Mouse (Mus musculus) urinary bladder, postnatal 25 days (tissue): Measurements from ENCODE around the gene Rnpep.
"Not testable (repeated sequence)": the region's sequence is repeated elsewhere in the genome, so short reads cannot be mapped to it uniquely, and the experiment has no call there.

Experiments
- DNase-seq: peaks from one replicate; pipeline ENCODE4 v3.0.0; 2022; ENCODE audit warnings: low spot score

Gene Rnpep

GRCm38 (mm10) chr1:135258380-135259127 is 25.3 kb downstream of the Rnpep start, which contains the start of gene Elf3:
Elf3 (minus strand) TSS chr1:135258568.
- DNase-seq: peak; percentile 70

- peak; percentile 72 for DNase-seq
Observed at GRCm38 (mm10) chr1:135256299-135256698, 27.6 kb downstream of the Rnpep start.

- DNase-seq: no peak
Observed at GRCm38 (mm10) chr1:135252854-135253253, 31.0 kb downstream of the Rnpep start.

- DNase-seq: no peak
Observed at GRCm38 (mm10) chr1:135251405-135251804, 32.5 kb downstream of the Rnpep start.

- DNase-seq: no peak
Observed at GRCm38 (mm10) chr1:135250706-135251105, 33.2 kb downstream of the Rnpep start.

DNA sequence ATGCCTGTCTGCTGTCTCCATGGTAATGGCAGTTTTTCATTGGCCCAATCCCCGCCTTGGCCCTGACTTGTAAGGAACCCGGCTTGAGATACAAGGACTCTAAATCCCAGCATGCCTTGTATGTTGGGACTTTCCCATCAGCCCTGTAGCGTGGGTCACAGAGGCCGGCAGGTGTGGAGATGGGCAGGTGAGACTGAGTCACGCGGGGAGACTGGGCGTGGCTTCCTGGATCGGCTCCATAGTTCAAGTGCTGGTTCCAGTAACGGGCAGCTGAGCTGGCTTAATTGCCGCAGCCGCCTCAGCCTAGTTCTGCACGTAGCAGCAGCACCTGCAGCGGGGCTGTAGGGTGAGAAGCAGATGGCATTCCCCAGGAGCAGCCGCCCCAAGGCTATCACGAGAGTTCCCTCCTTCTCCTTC is 35.4 kb downstream of the Rnpep start:
- DNase-seq: peak; percentile 57

DNA sequence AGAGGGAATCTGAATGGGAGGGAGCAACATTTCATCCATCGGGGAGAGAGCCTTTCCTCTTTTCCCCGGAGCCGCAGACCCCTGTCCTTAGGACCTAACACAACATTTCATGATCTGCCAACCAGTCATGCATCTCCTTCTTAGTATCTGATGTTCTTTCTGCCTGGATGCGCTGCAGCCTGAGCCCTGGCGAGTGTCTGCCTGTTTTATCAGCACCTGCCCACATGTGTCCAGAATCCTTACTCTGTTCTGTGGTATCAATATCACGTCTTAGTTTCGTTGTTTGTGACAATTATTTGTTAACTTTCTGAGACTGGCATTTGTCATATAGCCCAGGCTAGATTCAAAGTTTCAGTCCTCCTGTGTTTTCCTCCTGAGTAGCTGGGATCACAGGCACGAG is 39.9 kb downstream of the Rnpep start:
- DNase-seq: no peak

- DNase-seq: not testable (repeated sequence)
Observed at GRCm38 (mm10) chr1:135240206-135240605, 43.7 kb downstream of the Rnpep start.

- DNase-seq: no peak
Observed at GRCm38 (mm10) chr1:135237131-135237851, 46.6 kb downstream of the Rnpep start.

DNA sequence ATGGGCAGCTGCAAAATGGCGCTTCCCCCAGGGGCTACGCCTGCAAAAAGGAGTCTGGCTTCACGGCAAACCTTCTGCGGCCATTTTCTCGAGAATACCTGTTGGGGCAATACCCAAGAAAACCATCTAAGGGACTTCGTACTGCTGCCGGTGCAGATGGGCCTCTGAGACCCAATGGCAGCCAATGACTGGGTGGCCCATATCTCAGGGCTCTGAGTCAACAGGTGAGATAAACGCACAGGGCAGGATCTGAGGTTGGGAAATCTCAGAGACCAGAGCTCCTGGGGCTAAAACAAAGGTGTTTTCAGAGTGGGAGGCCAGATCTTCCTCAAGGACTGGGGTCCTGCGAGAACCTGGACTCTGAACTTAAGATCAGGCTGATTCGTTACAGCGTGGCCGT is 49.1 kb downstream of the Rnpep start:
- DNase-seq: no peak

DNA sequence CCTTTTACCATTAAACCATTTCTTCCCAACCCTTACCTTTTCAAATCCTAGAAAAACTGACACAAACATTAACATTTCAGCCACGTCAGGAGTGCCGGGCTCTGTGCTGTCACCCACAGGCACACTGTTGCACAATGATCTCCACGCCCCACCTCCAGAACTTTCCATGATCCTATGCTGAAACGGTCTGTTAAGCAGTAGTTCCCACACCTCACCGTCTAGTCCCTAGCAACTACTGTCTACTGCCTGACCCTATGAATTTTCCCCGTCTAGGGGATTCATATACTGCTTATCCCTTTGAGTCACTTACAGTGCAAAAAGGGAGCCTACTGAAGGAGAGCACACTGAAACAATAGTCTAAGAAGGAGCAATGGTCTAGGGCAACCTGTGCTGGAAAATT is 49.9 kb downstream of the Rnpep start:
- no peak for DNase-seq

DNA sequence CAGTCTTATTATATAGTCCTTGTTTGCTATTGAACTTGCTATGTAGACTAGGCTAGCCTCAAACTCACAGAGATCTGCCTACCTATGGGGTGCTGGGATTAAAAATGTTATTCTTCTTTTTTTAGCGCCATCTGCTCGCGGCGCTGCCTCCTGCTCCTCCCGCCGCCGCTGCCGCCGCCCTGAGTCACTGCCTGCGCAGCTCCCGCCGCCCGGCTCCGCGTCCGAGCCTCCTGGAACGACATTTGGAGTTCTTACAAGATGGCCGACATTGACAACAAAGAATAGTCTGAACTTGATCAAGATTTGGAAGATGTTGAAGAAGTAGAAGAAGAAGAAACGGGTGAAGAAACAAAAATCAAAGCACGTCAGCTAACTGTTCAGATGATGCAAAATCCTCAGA is 52.0 kb downstream of the Rnpep start:
- not testable (repeated sequence) for DNase-seq

DNA sequence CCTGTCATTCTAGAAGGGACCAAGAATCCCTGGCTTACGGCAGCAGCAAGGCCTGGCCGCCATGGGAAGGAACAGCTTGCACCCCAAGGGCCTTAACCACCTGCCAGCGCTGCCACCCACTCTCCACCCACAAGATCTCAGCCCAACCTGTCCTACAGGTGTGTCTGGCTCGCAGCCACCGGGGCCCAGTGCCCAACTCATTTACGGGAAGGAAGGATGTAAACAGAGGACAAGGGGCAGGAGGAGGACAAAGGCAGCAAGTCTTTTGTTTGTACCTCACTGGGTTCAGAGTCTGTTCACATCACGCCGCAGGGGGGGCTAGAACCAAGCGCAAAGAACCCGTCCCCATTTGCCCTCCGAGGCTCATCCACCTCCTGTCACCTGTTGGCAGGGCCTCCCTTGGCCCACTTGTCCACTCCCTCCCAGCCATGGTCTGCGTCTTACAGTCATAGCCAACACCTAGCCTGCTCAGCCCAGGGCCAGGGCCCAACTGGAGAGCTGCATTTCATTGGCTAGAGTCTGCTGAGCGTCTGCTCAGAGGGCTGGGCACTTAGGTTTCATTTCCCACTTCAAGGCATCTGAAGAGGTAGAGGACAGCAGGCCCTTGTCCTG is 56.4 kb downstream of the Rnpep start:
- peak; percentile 56 for DNase-seq

GRCm38 (mm10) chr1:135224981-135225604 is 58.8 kb downstream of the Rnpep start:
- no peak for DNase-seq

- no peak for DNase-seq
Observed at GRCm38 (mm10) chr1:135224147-135224546, 59.7 kb downstream of the Rnpep start.

DNA sequence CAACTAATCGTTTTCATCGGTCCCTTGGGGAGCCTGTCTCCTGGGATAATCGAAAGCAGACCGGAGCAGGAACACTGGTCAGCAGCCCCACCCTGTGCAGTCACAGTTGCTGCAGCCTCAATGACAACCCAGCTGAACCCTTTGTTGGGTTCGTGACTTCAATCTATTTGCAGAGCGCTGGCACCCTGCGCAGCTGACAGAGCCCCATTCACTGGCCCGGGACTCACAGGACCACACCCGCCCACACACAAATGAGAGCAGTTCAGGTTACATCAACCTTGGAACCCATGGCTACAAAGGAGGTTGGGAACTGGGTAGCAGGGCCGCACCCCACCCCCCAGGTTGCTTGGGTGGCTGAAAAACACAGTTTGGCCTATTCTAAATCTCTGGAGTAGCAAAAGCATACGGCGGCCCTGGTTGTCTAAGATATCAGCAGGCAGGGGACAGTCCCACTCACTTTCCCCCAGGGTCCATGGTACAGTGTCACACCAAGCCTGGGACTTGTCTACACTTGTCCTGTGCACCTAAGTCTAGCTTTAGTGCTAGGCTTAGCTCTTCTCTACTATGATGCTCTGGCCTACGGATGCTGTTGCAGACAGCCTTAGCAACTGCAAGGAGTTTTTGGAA is 66.2 kb downstream of the Rnpep start:
- DNase-seq: no peak

- DNase-seq: no peak
Observed at GRCm38 (mm10) chr1:135213772-135214640, 69.9 kb downstream of the Rnpep start.
